Mouse (Mus musculus) ZHBTc4 (cell line): ENCODE data around the gene Synj1.

Source experiments
- DNase-seq: peaks from one replicate; pipeline ENCODE4 v3.0.0-alpha.2; 2011; ENCODE audit warnings: low read depth, low spot score

Gene Synj1

GRCm38 (mm10) chr16:90892081-90892480 is 119.0 kb downstream of the Synj1 start:
- DNase-seq, result no peak

- DNase-seq, result no peak
Observed at GRCm38 (mm10) chr16:90891601-90892000, 119.5 kb downstream of the Synj1 start.

GRCm38 (mm10) chr16:90890683-90891082 is 120.4 kb downstream of the Synj1 start:
- peak; percentile 33 for DNase-seq
